Mouse (Mus musculus) liver, embryonic 11.5 days (tissue): ENCODE measurements around the gene Xkr7. TPM values are rescaled to one million over a fixed set of nuclear protein-coding genes. Genes with fewer than 3 reads are reported as not detected.

ENCODE experiments used
- ATAC-seq: fragments of 200-750 bp; cut with Nextera tagmentation; replicated peaks from 2 replicates; pipeline ENCODE4 v1.8.0; 2017; ENCODE audit warnings: moderate number of reproducible peaks, mild to moderate bottlenecking, moderate TSS enrichment, moderate library complexity; ENCODE audit not compliant: low FRiP score
- DNase-seq: peaks from one replicate; pipeline ENCODE4 v3.0.0-alpha.2; 2017; ENCODE audit warnings: low spot score
- H3K27ac ChIP-seq: fragments of 300-500 bp; sonication (generic); 2 replicates; pipeline ENCODE4 v1.5.1; 2014; ENCODE audit warnings: mild to moderate bottlenecking, low read depth, low read length, control low read depth
- H3K27me3 ChIP-seq: fragments of 300-500 bp; sonication (generic); replicated peaks from 2 replicates; pipeline ENCODE4 v1.6.1; 2014; ENCODE audit warnings: low read length, mixed read lengths; ENCODE audit not compliant: control insufficient read depth, insufficient read depth
- H3K36me3 ChIP-seq: fragments of 300-500 bp; sonication (generic); 2 replicates; pipeline ENCODE4 v1.6.1; 2014; ENCODE audit warnings: mild to moderate bottlenecking, low read length, moderate library complexity, mixed read lengths; ENCODE audit not compliant: control insufficient read depth, insufficient read depth
- H3K4me1 ChIP-seq: fragments of 300-500 bp; sonication (generic); replicated peaks from 2 replicates; pipeline ENCODE4 v1.6.1; 2014; ENCODE audit warnings: low read length, mixed read lengths; ENCODE audit not compliant: control insufficient read depth, insufficient read depth
- H3K4me2 ChIP-seq: fragments of 300-500 bp; sonication (generic); 2 replicates; pipeline ENCODE4 v1.6.1; 2014; ENCODE audit warnings: mild to moderate bottlenecking, control low read depth, moderate library complexity
- H3K4me3 ChIP-seq: fragments of 300-500 bp; sonication (generic); 2 replicates; pipeline ENCODE4 v1.5.1; 2014; ENCODE audit warnings: low read depth, low read length, control low read depth
- H3K9ac ChIP-seq: fragments of 300-500 bp; sonication (generic); 2 replicates; pipeline ENCODE4 v1.6.1; 2014; ENCODE audit warnings: low read depth, low read length, control low read depth
- H3K9me3 ChIP-seq: fragments of 300-500 bp; sonication (generic); 2 replicates; pipeline ENCODE4 v1.6.1; 2016; ENCODE audit warnings: low read length, inconsistent platforms, mixed read lengths; ENCODE audit not compliant: control insufficient read depth
- WGBS: fragments of 180-500 bp; shearing (Covaris S2); extraction: QIAGEN DNeasy Blood & Tissue Kit; methylation state at CpG from one replicate; pipeline ENCODE4 v1.1.7; 2014; 5-methylcytosine and 5-hydroxymethylcytosine counted together
- polyA plus RNA-seq: library from polyadenylated mRNA; unstranded; fragments of >200 nt; fragmentation: Nextera tagmentation; extraction: Ambion mirVana; gene quantifications from 2 replicates; pipeline ENCODE4 v1.2.1, GENCODE M21; 2014

The Xkr7 gene
- polyA plus RNA-seq, 1 experiment from 2014 or later: not detected

- H3K27ac ChIP-seq: no peak overlapping the region
- H3K4me3 ChIP-seq: no peak overlapping the region
- no peak for DNase-seq
- H3K4me1 ChIP-seq: peaks cover 13% of the 10 kb centered on the region; the same call in 1 of the 2 replicates
- no peak overlapping the region for H3K9ac ChIP-seq
- H3K36me3 ChIP-seq: no peaks in the 10 kb centered on the region; the same call in 1 of the 2 replicates
- no peaks in the 10 kb centered on the region for H3K9me3 ChIP-seq
- 83% methylated on average over 10 of the region's 10 CpGs for WGBS
- peaks cover 32% of the 10 kb centered on the region for H3K27me3 ChIP-seq
- ATAC-seq: no peak
- H3K4me2 ChIP-seq: no peak overlapping the region
Observed at GRCm38 (mm10) chr2:153074651-153075050, 43.0 kb downstream of the Xkr7 start.

- H3K36me3 ChIP-seq: no peaks in the 10 kb centered on the region
- H3K4me3 ChIP-seq: no peak overlapping the region
- 43% methylated on average over 2 of the region's 2 CpGs for WGBS
- H3K9ac ChIP-seq: no peak overlapping the region
- ATAC-seq (peak; percentile 39), DNase-seq (no peak)
- no peak overlapping the region for H3K4me2 ChIP-seq
- peaks cover 13% of the 10 kb centered on the region; the same call in 1 of the 2 replicates for H3K4me1 ChIP-seq
- peaks cover 21% of the 10 kb centered on the region for H3K27me3 ChIP-seq
- H3K27ac ChIP-seq: peak overlapping the region; percentile 68
- H3K9me3 ChIP-seq: no peaks in the 10 kb centered on the region
Observed at GRCm38 (mm10) chr2:153075961-153076360, 44.3 kb downstream of the Xkr7 start.

GRCm38 (mm10) chr2:153080841-153081523, 49.3 kb downstream of the Xkr7 start:
- Histone ChIP-seq H3K4me2 (no peak overlapping the region), H3K27ac (no peak overlapping the region), H3K9me3 (no peaks in the 10 kb centered on the region), H3K4me1 (peaks cover 13% of the 10 kb centered on the region; the same call in 1 of the 2 replicates), H3K9ac (no peak overlapping the region), H3K27me3 (no peaks in the 10 kb centered on the region), H3K4me3 (no peak overlapping the region), H3K36me3 (no peaks in the 10 kb centered on the region)
- WGBS: 39% methylated on average over 32 of the region's 32 CpGs
- ATAC-seq: no peak
- peak; percentile 83 for DNase-seq

- no peak for ATAC-seq
- H3K27ac ChIP-seq: no peak overlapping the region
- no peak for DNase-seq
- no peak overlapping the region for H3K4me3 ChIP-seq
- no peaks in the 10 kb centered on the region for H3K36me3 ChIP-seq
- H3K4me1 ChIP-seq: peaks cover 6% of the 10 kb centered on the region; the same call in 1 of the 2 replicates
- H3K4me2 ChIP-seq: no peak overlapping the region
- WGBS: 73% methylated on average over 6 of the region's 6 CpGs
- H3K9ac ChIP-seq: no peak overlapping the region
- H3K9me3 ChIP-seq: no peaks in the 10 kb centered on the region
- no peaks in the 10 kb centered on the region for H3K27me3 ChIP-seq
Observed at GRCm38 (mm10) chr2:153081866-153082265, 50.2 kb downstream of the Xkr7 start.

- Histone ChIP-seq H3K9ac (no peak overlapping the region), H3K4me1 (no peaks in the 10 kb centered on the region), H3K4me2 (no peak overlapping the region), H3K9me3 (no peaks in the 10 kb centered on the region), H3K36me3 (no peaks in the 10 kb centered on the region), H3K27ac (no peak overlapping the region), H3K27me3 (no peaks in the 10 kb centered on the region), H3K4me3 (no peak overlapping the region)
- DNase-seq (no peak), ATAC-seq (no peak)
- 84% methylated on average over 8 of the region's 8 CpGs for WGBS
Observed at GRCm38 (mm10) chr2:153083275-153083674, 51.6 kb downstream of the Xkr7 start.

- Histone ChIP-seq H3K36me3 (no peaks in the 10 kb centered on the region), H3K4me3 (no peak overlapping the region), H3K27ac (no peak overlapping the region), H3K4me2 (no peak overlapping the region), H3K4me1 (no peaks in the 10 kb centered on the region), H3K9me3 (no peaks in the 10 kb centered on the region), H3K9ac (no peak overlapping the region), H3K27me3 (no peaks in the 10 kb centered on the region)
- 71% methylated on average over 4 of the region's 4 CpGs for WGBS
- DNase-seq: no peak
- ATAC-seq: no peak
Observed at GRCm38 (mm10) chr2:153083824-153084223, 52.2 kb downstream of the Xkr7 start.

- 59% methylated on average over 7 of the region's 7 CpGs for WGBS
- H3K36me3 ChIP-seq: no peaks in the 10 kb centered on the region
- H3K27ac ChIP-seq: no peak overlapping the region
- H3K4me1 ChIP-seq: no peaks in the 10 kb centered on the region
- H3K27me3 ChIP-seq: no peaks in the 10 kb centered on the region
- H3K4me2 ChIP-seq: no peak overlapping the region
- no peak overlapping the region for H3K9ac ChIP-seq
- DNase-seq (no peak), ATAC-seq (no peak; the same call in 1 of the 2 replicates)
- H3K9me3 ChIP-seq: no peaks in the 10 kb centered on the region
- no peak overlapping the region for H3K4me3 ChIP-seq
Observed at GRCm38 (mm10) chr2:153084261-153084976, 52.8 kb downstream of the Xkr7 start.

- no peak overlapping the region for H3K4me2 ChIP-seq
Observed at GRCm38 (mm10) chr2:153085556-153085955, 53.9 kb downstream of the Xkr7 start.

GRCm38 (mm10) chr2:153086166-153086565, 54.5 kb downstream of the Xkr7 start:
- Histone ChIP-seq H3K36me3 (no peaks in the 10 kb centered on the region), H3K4me2 (no peak overlapping the region), H3K27ac (no peak overlapping the region), H3K9ac (no peak overlapping the region), H3K4me3 (no peak overlapping the region), H3K27me3 (no peaks in the 10 kb centered on the region), H3K4me1 (no peaks in the 10 kb centered on the region), H3K9me3 (no peaks in the 10 kb centered on the region)
- DNase-seq (no peak), ATAC-seq (no peak)
- WGBS: 86% methylated on average over 4 of the region's 4 CpGs

More at GRCm38 (mm10) chr2:153085556-153085955, 53.9 kb downstream of the Xkr7 start:
- H3K9me3 ChIP-seq: no peaks in the 10 kb centered on the region
- no peaks in the 10 kb centered on the region for H3K4me1 ChIP-seq
- no peak for ATAC-seq
- H3K36me3 ChIP-seq: no peaks in the 10 kb centered on the region
- 75% methylated on average over 6 of the region's 6 CpGs for WGBS
- no peak for DNase-seq
- H3K4me3 ChIP-seq: no peak overlapping the region
- H3K27ac ChIP-seq: no peak overlapping the region
- H3K27me3 ChIP-seq: no peaks in the 10 kb centered on the region
- no peak overlapping the region for H3K9ac ChIP-seq
